Mouse (Mus musculus) C2C12 (cell line): ENCODE measurements around the gene Ate1.

ENCODE experiments used
- CEBPB ChIP-seq: IDR thresholded peaks from one replicate; pipeline ENCODE4 v1.6.1; 2011; ENCODE audit warnings: low read depth, mild to moderate bottlenecking, control low read depth, moderate library complexity
- CTCF ChIP-seq: IDR thresholded peaks from one replicate; pipeline ENCODE4 v1.5.1; 2011; ENCODE audit not compliant: control insufficient read depth, insufficient read depth, insufficient read length
- FOSL1 ChIP-seq: IDR thresholded peaks from one replicate; pipeline ENCODE4 v1.8.0; 2011; ENCODE audit warnings: mild to moderate bottlenecking, low read length; ENCODE audit not compliant: poor library complexity, insufficient read depth, severe bottlenecking
- MAX ChIP-seq: IDR thresholded peaks from one replicate; pipeline ENCODE4 v1.6.1; 2011; ENCODE audit warnings: mild to moderate bottlenecking, control low read depth
- USF1 ChIP-seq: IDR thresholded peaks from one replicate; pipeline ENCODE4 v1.6.1; 2011; ENCODE audit warnings: low read depth, mild to moderate bottlenecking, control low read depth, moderate library complexity

GRCm38 (mm10) chr7:130386308-130386707 is 133.9 kb downstream of the Ate1 start:
- TF ChIP-seq CTCF (no peak), MAX (no peak), CEBPB (no peak), FOSL1 (no peak), USF1 (no peak)
